Mouse (Mus musculus): ENCODE data around the gene Tmem69. TPM values are rescaled to one million over a fixed set of nuclear protein-coding genes. Genes with fewer than 3 reads are reported as not detected.

Tmem69 gene
- polyA plus RNA-seq (2012; rRNA removed) = 10.2 and 12.6 TPM in 2 replicates
- polyA plus RNA-seq (2014; fragmentation: Nextera tagmentation; extraction: Ambion mirVana) = 20.6 and 21.9 TPM in 2 replicates

GRCm38 (mm10) chr4:116555413-116556300 lies at the start of gene Tmem69:
Gene Tmem69 (minus strand): TSS chr4:116555936.
- 5% methylated on average over 23 of the region's 23 CpGs for WGBS
- Histone ChIP-seq H3K36me3 (ENCODE audit: control insufficient read depth, insufficient read depth, low read length) (peaks cover 15% of the 10 kb centered on the region), H3K27me3 (ENCODE audit: control insufficient read depth, insufficient read depth, low read length) (no peaks in the 10 kb centered on the region), H3K4me1 (ENCODE audit: control insufficient read depth, insufficient read depth, low read length) (peaks cover 12% of the 10 kb centered on the region), H3K27ac (replicated peaks; ENCODE audit: low read depth, low read length) (peak within 1 kb of the TSS; percentile 87), H3K4me2 (replicated peaks; ENCODE audit: low read depth, low read length, severe bottlenecking) (peak within 1 kb of the TSS; percentile 65), H3K9ac (ENCODE audit: low read depth, low read length, severe bottlenecking) (peak within 1 kb of the TSS; percentile 90), H3K9me3 (ENCODE audit: control insufficient read depth, low read length) (no peaks in the 10 kb centered on the region), H3K4me3 (replicated peaks; ENCODE audit: low read length) (peak within 1 kb of the TSS; percentile 93)
- TF ChIP-seq POLR2A (IDR thresholded peaks at IDR 0.05; ENCODE audit: borderline replicate concordance, extremely low read depth, insufficient read depth, insufficient read length) = no peak
- DNase-seq (ENCODE audit: low spot score) (peak; percentile 88), ATAC-seq (ENCODE audit: low FRiP score, low read depth) (no peak)

DNA sequence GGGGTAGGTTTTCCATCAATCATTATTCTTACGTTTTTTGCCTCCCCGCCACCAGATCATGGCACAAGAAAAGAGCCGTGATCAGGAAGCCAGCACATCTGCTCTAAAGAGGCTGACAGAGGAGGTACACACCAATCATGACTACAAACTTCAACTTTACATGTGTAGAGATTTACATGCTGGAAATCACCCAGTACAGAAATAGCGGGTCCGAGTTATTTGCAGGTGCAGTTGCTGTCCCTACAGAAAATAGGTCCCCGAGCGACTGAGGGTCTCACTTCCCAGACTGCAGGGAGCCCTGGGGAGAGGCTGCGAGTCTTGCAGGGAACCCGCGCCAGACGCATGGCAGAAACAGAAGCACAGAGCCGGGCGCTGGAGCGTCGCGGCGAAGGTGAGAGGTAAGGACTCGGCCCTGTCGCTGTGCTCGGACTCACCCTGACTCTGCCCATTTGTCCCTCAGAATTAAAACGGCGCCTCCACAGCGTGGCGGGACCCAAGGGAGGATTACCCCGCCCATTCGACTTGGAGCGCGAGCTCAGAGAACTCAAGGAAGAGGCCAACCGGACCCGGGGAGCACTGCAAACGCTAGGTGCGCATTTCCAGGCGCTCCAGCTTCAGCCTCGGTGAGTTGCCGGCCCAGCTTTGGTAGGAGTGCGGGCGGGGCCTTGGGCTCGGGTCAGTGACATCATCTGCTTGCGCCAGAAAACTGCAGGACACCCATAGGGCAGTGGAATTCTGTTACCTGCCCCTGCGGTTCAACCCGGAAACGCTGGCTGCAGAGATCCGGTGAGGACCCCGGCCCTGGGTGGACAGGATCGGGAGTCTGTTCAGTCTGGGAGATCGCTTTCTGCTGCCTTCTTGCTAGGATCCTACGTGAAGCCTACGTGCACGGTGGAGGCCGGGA lies 41.5 kb upstream of the Tmem69 start:
- H3K9me3 ChIP-seq (ENCODE audit: control insufficient read depth, low read length) = no peaks in the 10 kb centered on the region
- peak overlapping the region; percentile 74 for H3K4me2 ChIP-seq (replicated peaks; ENCODE audit: low read depth, low read length, severe bottlenecking)
- WGBS = under 1% methylated on average over 48 of the region's 50 CpGs
- peaks cover 41% of the 10 kb centered on the region for H3K36me3 ChIP-seq (ENCODE audit: control insufficient read depth, insufficient read depth, low read length)
- peak overlapping the region; percentile 63 for H3K9ac ChIP-seq (ENCODE audit: low read depth, low read length, severe bottlenecking)
- no peaks in the 10 kb centered on the region for H3K27me3 ChIP-seq (ENCODE audit: control insufficient read depth, insufficient read depth, low read length)
- ATAC-seq (ENCODE audit: low FRiP score, low read depth) = peak; percentile 94
- H3K27ac ChIP-seq (replicated peaks; ENCODE audit: low read depth, low read length) = peak overlapping the region; percentile 67
- H3K4me1 ChIP-seq (ENCODE audit: control insufficient read depth, insufficient read depth, low read length) = peaks cover 15% of the 10 kb centered on the region
- peak; percentile 91 for DNase-seq (ENCODE audit: low spot score)
- peak overlapping the region; percentile 56 for H3K4me3 ChIP-seq (replicated peaks; ENCODE audit: low read length)
- 0 out of 2 replicates have a peak, but pooled peaks have one; percentile 4 for TF ChIP-seq POLR2A (IDR thresholded peaks at IDR 0.05; ENCODE audit: borderline replicate concordance, extremely low read depth, insufficient read depth, insufficient read length)

DNA sequence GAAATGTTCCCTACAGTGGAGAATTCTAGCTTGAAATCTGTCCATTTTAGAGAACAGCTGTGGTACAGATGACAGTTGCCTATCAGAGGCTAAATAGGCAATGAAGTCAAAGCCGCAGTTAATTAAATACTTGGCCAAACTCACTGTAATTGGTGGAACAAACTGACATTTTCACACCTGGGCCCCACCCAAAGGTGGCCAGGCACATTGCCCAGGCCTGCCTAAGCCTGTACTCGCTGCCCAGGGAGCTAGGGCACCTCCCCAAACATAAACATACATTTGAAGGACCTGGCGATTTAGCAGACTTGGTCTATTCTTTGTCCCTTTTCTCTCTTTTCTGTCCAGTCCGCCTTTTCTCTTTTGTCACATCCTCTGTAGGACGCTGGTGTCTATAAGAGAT lies 40.6 kb upstream of the Tmem69 start, which contains the start of gene Ccdc17:
Ccdc17 (plus strand) TSS at position 276 of the 400 bp plus-strand sequence.
- ATAC-seq (ENCODE audit: low FRiP score, low read depth) (no peak), DNase-seq (ENCODE audit: low spot score) (no peak)
- TF ChIP-seq POLR2A (IDR thresholded peaks at IDR 0.05; ENCODE audit: borderline replicate concordance, extremely low read depth, insufficient read depth, insufficient read length) = no peak
- 22% methylated on average over 5 of the region's 5 CpGs for WGBS
- Histone ChIP-seq H3K4me2 (replicated peaks; ENCODE audit: low read depth, low read length, severe bottlenecking) (peak within 1 kb of the TSS; percentile 74), H3K27me3 (ENCODE audit: control insufficient read depth, insufficient read depth, low read length) (no peaks in the 10 kb centered on the region), H3K4me3 (replicated peaks; ENCODE audit: low read length) (peak within 1 kb of the TSS; percentile 56), H3K9ac (ENCODE audit: low read depth, low read length, severe bottlenecking) (peak within 1 kb of the TSS; percentile 63), H3K4me1 (ENCODE audit: control insufficient read depth, insufficient read depth, low read length) (peaks cover 15% of the 10 kb centered on the region), H3K9me3 (ENCODE audit: control insufficient read depth, low read length) (no peaks in the 10 kb centered on the region), H3K27ac (replicated peaks; ENCODE audit: low read depth, low read length) (peak within 1 kb of the TSS; percentile 67), H3K36me3 (ENCODE audit: control insufficient read depth, insufficient read depth, low read length) (peaks cover 41% of the 10 kb centered on the region)

DNA sequence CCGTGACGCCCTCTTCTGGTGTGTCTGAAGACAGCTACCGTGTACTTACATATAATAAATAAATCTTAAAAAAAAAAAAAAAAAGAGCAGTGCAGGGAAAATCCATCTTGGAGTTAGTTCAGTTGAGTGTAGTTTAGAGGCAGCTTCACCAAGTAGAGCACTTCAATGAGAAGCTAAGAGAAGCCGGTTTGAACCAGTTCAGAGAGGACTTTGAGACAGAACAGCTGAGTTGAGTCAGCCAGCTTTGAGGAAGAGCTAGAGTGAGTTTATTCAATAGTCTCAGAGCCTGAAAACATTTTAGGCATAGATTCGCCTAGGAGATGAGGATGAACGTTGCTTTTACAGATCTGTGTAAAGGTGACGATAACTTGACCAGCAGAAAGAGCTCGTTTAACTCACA lies 40.1 kb upstream of the Tmem69 start:
- no peak for ATAC-seq (ENCODE audit: low FRiP score, low read depth)
- 78% methylated on average over 8 of the region's 8 CpGs for WGBS

More for the DNA sequence above, 40.1 kb upstream of the Tmem69 start:
- no peak for DNase-seq (ENCODE audit: low spot score)
- TF ChIP-seq POLR2A (IDR thresholded peaks at IDR 0.05; ENCODE audit: borderline replicate concordance, extremely low read depth, insufficient read depth, insufficient read length) = no peak
- Histone ChIP-seq H3K9me3 (ENCODE audit: control insufficient read depth, low read length) (no peaks in the 10 kb centered on the region), H3K36me3 (ENCODE audit: control insufficient read depth, insufficient read depth, low read length) (peaks cover 41% of the 10 kb centered on the region), H3K4me2 (replicated peaks; ENCODE audit: low read depth, low read length, severe bottlenecking) (no peak overlapping the region), H3K4me3 (replicated peaks; ENCODE audit: low read length) (no peak overlapping the region), H3K27ac (replicated peaks; ENCODE audit: low read depth, low read length) (no peak overlapping the region), H3K4me1 (ENCODE audit: control insufficient read depth, insufficient read depth, low read length) (peaks cover 15% of the 10 kb centered on the region), H3K9ac (ENCODE audit: low read depth, low read length, severe bottlenecking) (no peak overlapping the region), H3K27me3 (ENCODE audit: control insufficient read depth, insufficient read depth, low read length) (no peaks in the 10 kb centered on the region)
